Mouse (Mus musculus): ENCODE data around the gene Gsk3a.

Gene Gsk3a

GRCm38 (mm10) chr7:25249314-25250140 lies 11.9 kb upstream of the Gsk3a start:
- DNase-seq (ENCODE audit: low spot score in 2 of 2), result peak; percentile 78 to 83

DNA sequence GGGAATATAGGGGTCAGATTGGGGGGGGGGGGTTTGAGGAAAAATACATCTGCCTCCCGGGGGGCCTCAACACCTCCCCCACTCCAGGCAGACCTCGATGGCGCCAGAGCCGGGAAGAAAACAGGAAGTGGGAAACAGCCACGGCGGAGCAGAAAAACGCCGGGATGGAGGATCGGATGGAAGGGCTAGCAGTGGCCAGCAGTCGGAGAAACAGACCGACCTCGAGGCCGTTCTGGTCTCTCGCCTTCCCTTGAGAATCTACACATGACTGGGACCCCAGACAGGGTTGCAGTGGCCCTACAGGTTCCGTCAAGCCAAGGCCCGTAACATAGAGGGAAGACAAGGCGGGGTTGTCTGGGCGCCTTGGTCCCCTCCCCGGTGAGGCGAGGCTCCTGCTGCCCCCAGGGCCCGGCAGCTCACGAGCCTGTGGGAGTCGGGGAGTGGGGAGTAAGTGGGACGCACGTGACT lies 11.2 kb upstream of the Gsk3a start:
- no peak for DNase-seq (ENCODE audit: low spot score in 2 of 2)

DNA sequence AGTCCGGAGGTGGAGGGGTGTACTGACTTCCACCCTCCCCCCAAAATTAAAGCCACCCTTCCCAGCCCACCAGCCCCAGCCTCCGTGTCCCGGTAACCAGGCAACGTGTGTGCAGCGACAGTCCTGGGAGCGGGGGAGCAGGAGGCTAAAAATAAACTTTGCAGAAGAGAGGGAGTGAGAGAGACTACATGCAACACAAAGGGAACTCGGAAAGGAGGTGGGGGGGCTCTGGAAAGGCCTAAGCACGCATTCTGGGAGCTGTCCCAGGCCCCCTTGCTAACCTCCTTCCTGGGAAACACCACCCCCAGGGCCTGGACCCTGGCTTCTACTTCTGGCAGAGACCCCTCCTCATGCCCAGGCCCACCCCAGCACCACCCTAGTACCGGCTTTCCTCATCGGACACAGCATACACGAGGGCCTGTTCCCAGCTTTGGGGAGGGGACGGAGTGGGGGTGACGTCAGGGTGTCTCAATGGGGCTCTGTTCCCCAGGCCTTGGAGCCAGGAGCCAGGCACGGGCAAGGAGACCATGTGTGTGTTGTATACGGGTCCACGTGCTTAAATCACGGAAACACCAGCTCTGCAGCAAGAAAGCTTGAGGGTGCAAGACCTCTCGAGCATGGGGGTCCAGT lies 10.5 kb upstream of the Gsk3a start:
- DNase-seq (ENCODE audit: low spot score in 2 of 2), result peak in 1 of 2 experiments; percentile 50

DNA sequence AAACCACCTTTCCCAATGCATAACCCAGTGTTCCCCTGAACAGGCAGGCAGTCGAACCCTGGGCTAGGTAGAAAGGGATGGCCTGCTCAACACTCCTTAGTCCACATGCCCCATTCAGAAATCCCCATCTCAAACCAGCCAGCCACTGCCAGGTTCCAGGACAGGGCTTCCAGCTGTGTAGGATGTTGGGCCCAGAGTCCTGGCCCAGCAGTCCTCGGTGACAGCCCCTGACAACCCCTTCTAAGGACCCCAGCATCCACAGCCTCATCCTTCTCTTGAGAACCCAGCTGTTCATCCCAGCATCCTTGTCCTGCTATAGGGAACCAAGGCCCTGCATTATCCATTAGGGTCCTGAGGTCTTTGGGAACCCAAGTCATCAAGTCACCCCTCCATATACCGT lies 9.8 kb upstream of the Gsk3a start:
- DNase-seq (ENCODE audit: low spot score in 2 of 2), result no peak

DNA sequence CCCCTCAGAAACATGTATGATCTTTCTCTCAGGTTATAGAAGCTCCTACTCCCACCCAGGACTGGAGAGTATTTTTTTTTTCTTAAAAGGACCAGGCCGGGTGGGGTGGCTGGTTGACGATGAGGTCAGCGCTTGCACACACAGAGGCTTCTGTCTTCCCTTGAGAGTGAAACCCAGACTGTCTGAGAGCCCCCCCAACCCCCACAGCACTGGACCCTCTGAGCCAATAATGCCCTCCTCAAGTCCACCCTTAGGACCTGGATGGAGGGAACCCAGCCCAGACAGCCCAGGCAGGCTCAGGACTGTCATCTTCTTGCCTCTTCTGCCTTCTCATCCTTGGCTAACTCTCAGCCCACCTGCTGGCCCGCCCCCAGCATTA lies 9.1 kb upstream of the Gsk3a start:
- DNase-seq (ENCODE audit: low spot score in 2 of 2), result no peak

- no peak for DNase-seq (ENCODE audit: low spot score in 2 of 2)
Measured at GRCm38 (mm10) chr7:25246079-25246758, 8.6 kb upstream of the Gsk3a start.

DNA sequence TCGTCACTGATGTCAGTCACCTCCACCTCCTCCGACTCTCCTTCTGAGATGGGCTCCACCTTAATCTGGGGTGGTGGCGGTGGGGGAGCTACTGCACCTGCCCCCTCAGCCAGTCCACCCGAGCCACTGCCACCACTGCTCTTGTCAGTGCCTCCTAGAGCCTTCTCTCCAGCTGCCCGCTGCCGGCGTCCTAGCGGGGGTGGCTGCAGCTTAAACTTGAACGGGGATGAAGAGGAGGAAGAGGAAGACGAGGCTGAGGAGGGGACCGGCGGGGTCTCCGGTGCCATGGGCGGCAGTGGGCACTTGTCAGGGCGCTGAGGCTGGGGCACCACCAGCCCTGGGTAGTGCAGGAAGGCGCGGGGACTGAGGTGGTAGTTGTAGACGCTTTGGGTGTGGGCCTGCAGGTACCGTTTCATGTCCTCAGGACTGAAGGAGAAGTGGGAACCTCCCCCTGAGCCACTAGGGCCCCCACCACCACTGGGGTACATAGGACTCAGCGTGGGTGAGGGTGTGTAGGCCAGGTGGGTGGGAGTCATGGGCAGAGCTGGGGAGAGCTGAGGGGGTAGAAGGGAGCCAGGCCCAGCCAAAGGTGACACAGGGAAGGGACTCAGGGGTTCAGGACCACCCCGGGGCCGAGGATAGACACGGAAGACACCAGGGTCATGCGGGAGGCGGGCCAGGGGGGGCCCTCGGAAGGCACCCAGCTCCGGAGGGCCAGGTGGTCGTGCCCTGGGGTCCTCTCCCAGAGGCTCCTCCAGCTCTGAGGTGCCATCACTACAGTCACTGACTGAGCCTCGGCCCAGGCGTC lies 7.1 kb upstream of the Gsk3a start:
- DNase-seq (ENCODE audit: low spot score in 2 of 2), result no peak

GRCm38 (mm10) chr7:25243361-25243760 lies 5.7 kb upstream of the Gsk3a start:
- no peak for DNase-seq (ENCODE audit: low spot score in 2 of 2)

DNA sequence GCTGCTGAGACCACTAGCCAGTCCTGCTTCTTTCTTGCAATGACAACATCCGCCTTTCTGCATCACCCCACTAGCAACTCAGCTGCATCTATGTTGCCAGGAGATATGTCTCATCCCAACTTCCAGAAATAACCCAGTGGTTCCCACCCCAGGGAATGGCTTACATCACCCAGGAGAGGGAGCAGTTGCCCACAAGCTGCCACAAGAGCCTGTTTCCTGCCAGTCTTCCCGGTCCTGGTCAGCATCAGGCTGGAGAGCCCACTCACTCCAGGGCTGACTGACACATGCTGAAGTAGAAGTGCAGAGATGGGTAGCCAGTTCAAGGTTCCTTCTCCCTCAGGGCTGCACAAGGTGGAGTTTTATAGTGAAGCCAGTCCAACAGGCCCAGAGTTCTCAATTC lies 3.4 kb upstream of the Gsk3a start:
- DNase-seq (ENCODE audit: low spot score in 2 of 2), result peak in 1 of 2 experiments; percentile 56

DNA sequence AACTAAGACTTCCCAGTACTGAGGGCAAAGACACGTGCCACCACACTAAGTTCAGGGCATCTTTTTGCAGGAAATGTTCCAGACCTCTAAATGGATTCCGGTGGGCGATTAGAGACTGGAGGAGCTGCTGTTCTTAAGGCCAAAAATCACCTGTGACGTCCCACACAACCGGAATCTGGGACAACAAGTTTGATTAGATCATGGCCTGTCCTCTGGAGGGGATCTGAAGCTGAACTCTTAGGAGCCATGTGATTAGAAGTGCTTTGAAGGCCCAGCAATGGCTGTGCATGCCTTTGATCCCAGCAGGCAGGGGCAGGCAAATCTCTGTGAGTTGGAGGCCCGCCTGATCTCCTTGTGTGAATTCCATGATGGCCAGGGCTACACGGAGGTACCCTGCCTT lies 3.0 kb upstream of the Gsk3a start:
- no peak for DNase-seq (ENCODE audit: low spot score in 2 of 2)

GRCm38 (mm10) chr7:25238829-25239623 lies 1.4 kb upstream of the Gsk3a start:
- peak; percentile 78 to 82 for DNase-seq (ENCODE audit: low spot score in 2 of 2)

DNA sequence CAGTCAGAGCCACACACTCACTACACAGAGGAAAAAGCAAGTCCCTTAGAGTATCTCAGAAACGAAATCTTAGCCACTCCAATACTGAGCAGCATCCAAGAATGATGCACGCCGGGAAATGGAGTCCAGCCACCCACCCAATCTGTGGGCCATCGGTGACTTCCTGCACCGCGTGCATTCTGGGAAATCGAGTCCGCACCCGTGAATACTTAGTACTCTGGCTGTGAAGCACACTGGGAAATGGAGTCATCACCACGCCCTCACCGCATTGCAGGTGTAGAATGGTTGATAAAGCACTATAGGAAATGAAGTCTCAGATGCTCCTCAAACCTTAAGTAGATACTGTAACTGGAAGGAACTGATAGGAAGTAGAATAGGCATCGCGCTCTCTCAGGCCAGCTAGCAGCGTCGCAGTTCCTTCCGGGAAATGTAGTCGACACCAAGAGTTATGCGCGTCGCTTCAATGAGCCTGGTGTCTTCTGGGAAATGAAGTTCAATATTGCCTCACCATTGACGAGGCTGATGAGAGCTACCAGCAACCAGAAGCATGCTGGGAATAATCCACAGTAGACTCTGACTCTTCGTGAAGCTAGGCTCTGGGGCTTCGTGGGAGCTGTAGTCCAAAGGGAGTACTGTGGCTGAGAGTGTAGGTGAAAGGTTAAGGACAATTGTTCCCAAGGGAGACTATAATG lies 510 bp upstream of the Gsk3a start:
- peak; percentile 85 to 87 for DNase-seq (ENCODE audit: low spot score in 2 of 2)

GRCm38 (mm10) chr7:25235526-25235925 lies 2.1 kb downstream of the Gsk3a start:
- DNase-seq (ENCODE audit: low spot score in 2 of 2), result no peak

GRCm38 (mm10) chr7:25233061-25233460 lies 4.6 kb downstream of the Gsk3a start:
- DNase-seq (ENCODE audit: low spot score in 2 of 2), result no peak

DNA sequence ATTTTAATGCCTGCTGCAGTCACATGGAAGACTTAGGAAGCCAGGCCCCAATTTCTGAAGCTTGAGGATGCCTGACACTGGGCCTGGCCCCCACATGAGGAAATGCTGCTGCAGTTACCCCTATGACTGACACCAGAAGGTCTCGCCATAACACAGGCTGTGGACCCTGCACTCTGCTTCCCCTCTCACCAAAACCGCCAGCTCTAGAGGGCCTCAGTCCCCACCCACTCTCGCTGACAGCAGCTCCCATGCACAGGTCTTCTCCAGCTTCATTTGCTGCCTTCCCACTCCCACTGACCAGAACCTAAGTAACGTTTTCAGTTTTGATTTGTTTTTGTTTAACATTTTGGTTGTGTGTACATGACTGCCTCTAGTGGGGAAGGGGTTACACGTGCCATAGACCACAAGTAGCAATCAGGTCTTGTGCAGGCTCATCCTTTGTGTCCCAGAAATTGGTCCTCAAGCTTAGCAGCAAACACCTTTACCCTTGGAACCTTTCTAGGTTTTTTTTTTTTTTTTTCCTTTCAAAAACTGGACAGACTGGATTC lies 5.5 kb downstream of the Gsk3a start:
- DNase-seq (ENCODE audit: low spot score in 2 of 2), result no peak

- DNase-seq (ENCODE audit: low spot score in 2 of 2), result no peak
Measured at GRCm38 (mm10) chr7:25230690-25231285, 6.9 kb downstream of the Gsk3a start.

DNA sequence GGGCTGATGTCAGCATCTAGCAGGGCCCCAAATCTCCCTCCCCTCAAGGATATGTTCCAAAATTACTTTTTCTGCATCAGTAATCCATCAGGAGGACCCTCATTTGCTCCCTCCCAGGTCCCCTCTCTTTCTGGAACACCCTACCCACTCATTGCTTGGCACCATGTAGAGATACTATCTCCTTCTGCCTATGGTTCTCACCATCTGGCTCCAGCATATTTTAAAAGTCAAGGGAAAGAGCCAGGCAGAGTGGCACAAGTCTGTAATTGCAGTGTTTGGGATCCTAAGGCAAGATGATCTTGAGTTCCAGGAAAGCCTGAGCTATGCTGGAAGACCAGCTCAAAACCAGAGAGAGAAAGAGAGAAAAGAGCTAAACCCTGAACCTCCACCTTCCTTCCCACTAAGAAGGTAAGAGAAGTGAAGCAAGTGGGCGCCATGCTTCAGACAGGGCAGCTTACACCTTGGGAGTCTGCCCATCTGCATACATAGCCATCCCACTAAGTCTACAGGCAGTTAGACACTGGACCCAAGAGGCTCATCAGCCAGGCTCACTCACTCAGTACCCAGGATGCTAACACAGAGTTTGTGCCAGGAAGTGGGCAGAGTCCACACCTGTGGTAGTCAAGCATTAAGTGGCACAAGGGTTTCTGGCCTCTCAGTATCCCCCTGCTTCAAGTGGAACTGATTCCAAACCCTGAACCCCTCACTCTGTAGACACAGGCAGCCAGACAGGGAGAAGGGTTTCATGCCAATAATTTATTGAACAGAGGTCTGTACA lies 9.9 kb downstream of the Gsk3a start:
- DNase-seq (ENCODE audit: low spot score in 2 of 2), result no peak

GRCm38 (mm10) chr7:25222275-25222967 lies 15.2 kb downstream of the Gsk3a start:
- DNase-seq (ENCODE audit: low spot score in 2 of 2), result no peak

All from urinary bladder, postnatal 4 days (tissue).